8 mouse cellular contexts compared by ENCODE assay signal in the genomic region with DNA sequence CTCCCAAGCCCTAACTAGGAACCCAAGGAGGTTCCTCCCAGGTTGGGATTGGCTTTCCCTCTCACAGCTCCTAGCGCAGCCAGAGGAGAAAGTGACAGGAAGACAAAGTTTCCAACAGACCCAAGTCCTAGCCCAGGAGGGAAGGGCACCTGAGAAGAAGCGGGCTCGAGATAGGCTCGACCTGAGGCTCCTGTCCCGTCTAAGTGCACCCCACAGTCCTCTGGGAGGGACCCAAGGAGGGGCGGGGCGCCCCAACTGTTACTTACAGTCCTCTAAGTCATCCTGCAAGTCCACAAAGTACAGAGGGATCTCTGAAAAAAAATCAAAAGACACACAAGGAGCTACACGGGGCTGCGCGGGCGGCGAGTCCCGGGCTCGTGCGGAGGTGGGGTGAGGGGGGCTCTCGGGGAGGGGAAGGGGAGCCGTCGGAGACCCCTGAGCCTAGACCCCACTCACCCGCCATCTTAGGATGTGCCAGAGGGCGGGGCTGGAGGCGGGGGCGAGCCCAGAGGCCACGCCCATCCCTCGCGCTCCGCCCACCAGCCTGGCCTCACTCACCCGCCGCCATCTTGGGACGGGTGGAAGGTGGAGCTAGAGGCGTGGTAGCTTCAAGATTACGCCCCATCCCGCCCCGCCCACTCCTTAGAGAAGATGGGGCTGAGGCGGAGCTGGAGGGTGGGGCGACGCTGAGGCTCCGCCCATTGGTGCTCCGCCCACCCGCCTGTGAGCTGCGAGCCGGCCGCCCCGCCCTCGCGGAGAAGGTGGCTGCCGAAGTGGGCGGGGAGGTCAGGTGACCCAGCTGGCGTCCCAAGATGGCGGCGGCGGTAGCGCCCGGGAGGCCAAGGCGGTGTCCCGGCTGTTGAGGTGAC. TPM values are rescaled to one million over a fixed set of nuclear protein-coding genes. Genes with fewer than 3 reads are reported as not detected.
DNase-seq lines count a peak whose midpoint lies in the region; ATAC-seq lines count a peak whose summit lies in the region.

Rab22a (plus strand) TSS at position 704 of the 869 bp plus-strand sequence.

- H3K36me3 ChIP-seq in hindbrain, embryonic 16.5 days (ENCODE audit: control insufficient read depth, insufficient read depth, low read length) = no peaks in the 10 kb centered on the region; the same call in 1 of the 2 replicates
- peaks cover 18% of the 10 kb centered on the region for H3K36me3 ChIP-seq in macrophage (ENCODE audit: inconsistent target)

- H3K27ac ChIP-seq in hindbrain, embryonic 16.5 days (ENCODE audit: low read depth, low read length) = peak within 1 kb of the TSS; percentile 49
- H3K27ac ChIP-seq in macrophage = peak within 1 kb of the TSS; percentile 41

- peak within 1 kb of the TSS; percentile 93 for H3K9ac ChIP-seq in hindbrain, embryonic 16.5 days (ENCODE audit: low read depth, low read length)

- no peaks in the 10 kb centered on the region for H3K27me3 ChIP-seq in hindbrain, embryonic 16.5 days (replicated peaks; ENCODE audit: control insufficient read depth, insufficient read depth, low read length)

- ATAC-seq in hindbrain, embryonic 16.5 days = peak; percentile 97

- under 1% methylated on average over 41 of the region's 55 CpGs for WGBS in hindbrain, embryonic 16.5 days
- WGBS in macrophage (ENCODE audit: missing documents) = 2% methylated on average over 43 of the region's 55 CpGs

- peak within 1 kb of the TSS; percentile 97 for H3K4me2 ChIP-seq in hindbrain, embryonic 16.5 days (ENCODE audit: low read length)

- H3K79me2 ChIP-seq in macrophage (ENCODE audit: inconsistent target) = peaks cover 60% of the 10 kb centered on the region

- peaks cover 14% of the 10 kb centered on the region for H3K4me1 ChIP-seq in hindbrain, embryonic 16.5 days (ENCODE audit: control insufficient read depth, insufficient read depth, low read depth, low read length)

- H3K4me3 ChIP-seq in hindbrain, embryonic 16.5 days (ENCODE audit: low read length) = peak within 1 kb of the TSS; percentile 95
- peak within 1 kb of the TSS; percentile 78 for H3K4me3 ChIP-seq in macrophage (ENCODE audit: inconsistent target)

- H3K9me3 ChIP-seq in hindbrain, embryonic 16.5 days (ENCODE audit: control insufficient read depth, low read length) = no peaks in the 10 kb centered on the region

- peak; percentile 95 for DNase-seq in WW6 (ENCODE audit: low read depth, low spot score)
- peak; percentile 94 to 98 for DNase-seq in cerebellum, postnatal 4 days (ENCODE audit: low spot score in 2 of 2)
- peak; percentile 96 for DNase-seq in gastrocnemius, adult 18-20 months (ENCODE audit: low spot score)
- DNase-seq in left cerebral cortex, adult 18-20 months (ENCODE audit: low spot score in 2 of 2) = peak; percentile 95 to 97
- DNase-seq in right cerebral cortex, adult 18-20 months = peak; percentile 98
- DNase-seq in urinary bladder, postnatal 10 days (ENCODE audit: low spot score) = peak; percentile 87

RNA-seq across cellular contexts. Expression of gene Rab22a, which starts in this region (rescaled TPM):
- 10 to 100 TPM; 26.2 to 30.6 TPM for total RNA-seq in gastrocnemius, adult 18-20 months (2021)
- 32.5 and 35.0 TPM in 2 replicates for polyA plus RNA-seq in hindbrain, embryonic 16.5 days (2015; fragmentation: Nextera tagmentation; extraction: Ambion mirVana)
- total RNA-seq in left cerebral cortex, adult 18-20 months (2021) = 10 to 100 TPM; 28.6 to 29.6 TPM
- total RNA-seq in macrophage (2018; cell fraction: chromatin; rRNA removed) = 10 to 100 TPM; 10.9 to 46.1 (median 27.1) TPM
- total RNA-seq in macrophage (2018; cell fraction: cytosol; rRNA removed) = 10 to 100 TPM; 21.8 to 37.0 (median 28.8) TPM
- total RNA-seq in macrophage (2018; cell fraction: nucleus; rRNA removed) = 10 to 100 TPM; 18.0 to 54.1 (median 35.5) TPM
- polyA plus RNA-seq in macrophage (2018) = 22.0 to 27.2 TPM (median 26.8 TPM) in 3 replicates

Comparison
In these comparisons a context has a peak if more than half of its experiments do, and no peak if none do; other contexts are left out.
1. Peak in every context shown above with its lines: DNase-seq, ATAC-seq, H3K4me3 ChIP-seq and H3K27ac ChIP-seq.